Mouse (Mus musculus): ENCODE data around the gene Drd1. TPM values are rescaled to one million over a fixed set of nuclear protein-coding genes. Genes with fewer than 3 reads are reported as not detected.

The Drd1 gene
- 1 to 10 TPM; 5.4 to 8.7 TPM for total RNA-seq (2021)
- long read RNA-seq, experiment 1, partial matches to known transcripts, result 0 of 2 reads
- long read RNA-seq, experiment 1, other reads (novel, unspliced or antisense), result 0 of 2 reads
- long read RNA-seq, experiment 2, transcript Drd1-202 (2 exons, 3,576 nt), result major isoform, 6 of 10 reads
- long read RNA-seq, experiment 2, partial matches to known transcripts, result 0 of 10 reads
- long read RNA-seq, experiment 2, other reads (novel, unspliced or antisense), result 1 of 10 reads

- peak within 1 kb of the TSS; percentile 66 for H3K4me3 ChIP-seq
- peak; percentile 98 for TF ChIP-seq CTCF (conservative IDR thresholded peaks at IDR 0.05)
- H3K27ac ChIP-seq, result peak within 1 kb of the TSS; percentile 77
- peak; percentile 73 to 84 for DNase-seq (ENCODE audit: low spot score in 2 of 2)
Measured at GRCm38 (mm10) chr13:54055448-54055861, at the start of gene Drd1. TSS of gene Drd1 (minus strand) at chr13:54055705.

- Histone ChIP-seq H3K27ac (no peak overlapping the region), H3K4me3 (no peak overlapping the region)
- TF ChIP-seq CTCF (conservative IDR thresholded peaks at IDR 0.05), result no peak
- DNase-seq (ENCODE audit: low spot score in 2 of 2), result no peak
Measured at GRCm38 (mm10) chr13:54103866-54104265, 48.4 kb upstream of the Drd1 start.

- TF ChIP-seq CTCF (conservative IDR thresholded peaks at IDR 0.05), result no peak
- H3K4me3 ChIP-seq, result no peak overlapping the region
Measured at GRCm38 (mm10) chr13:54103271-54103670, 47.8 kb upstream of the Drd1 start.

GRCm38 (mm10) chr13:54102061-54102460 lies 46.6 kb upstream of the Drd1 start:
- no peak for TF ChIP-seq CTCF (conservative IDR thresholded peaks at IDR 0.05)

More at GRCm38 (mm10) chr13:54103271-54103670, 47.8 kb upstream of the Drd1 start:
- no peak overlapping the region for H3K27ac ChIP-seq
- no peak for DNase-seq (ENCODE audit: low spot score in 2 of 2)

GRCm38 (mm10) chr13:54101031-54101820 lies 45.7 kb upstream of the Drd1 start:
- Histone ChIP-seq H3K4me3 (no peak overlapping the region), H3K27ac (peak overlapping the region; percentile 89)
- TF ChIP-seq CTCF (conservative IDR thresholded peaks at IDR 0.05), result no peak
- DNase-seq (ENCODE audit: low spot score in 2 of 2), result peak; percentile 54 to 87

More at GRCm38 (mm10) chr13:54102061-54102460, 46.6 kb upstream of the Drd1 start:
- H3K27ac ChIP-seq, result peak overlapping the region; percentile 89; the same call in 1 of the 2 replicates
- H3K4me3 ChIP-seq, result no peak overlapping the region
- DNase-seq (ENCODE audit: low spot score in 2 of 2), result no peak

DNA sequence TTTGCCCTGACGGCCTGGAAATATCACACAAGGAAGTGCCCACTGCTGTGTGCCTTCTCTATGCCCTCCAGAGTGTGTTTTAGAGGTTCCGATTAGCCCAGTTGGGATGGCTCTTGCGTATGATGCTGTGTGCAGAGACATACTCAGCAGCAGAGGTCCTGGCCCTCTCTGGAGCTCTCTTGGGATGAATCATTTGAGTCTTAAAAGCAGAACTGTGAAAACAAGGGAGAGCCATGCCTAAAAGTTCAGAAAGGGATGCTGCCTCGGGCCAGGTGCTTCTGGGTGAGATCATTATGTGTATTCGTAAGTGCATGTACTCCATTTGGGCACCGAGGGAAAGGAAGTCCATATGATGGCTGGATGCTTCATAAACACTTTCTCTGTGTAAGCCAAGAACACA lies 42.3 kb upstream of the Drd1 start:
- no peak for DNase-seq (ENCODE audit: low spot score in 2 of 2)
- Histone ChIP-seq H3K4me3 (no peak overlapping the region), H3K27ac (no peak overlapping the region)
- no peak for TF ChIP-seq CTCF (conservative IDR thresholded peaks at IDR 0.05)

- no peak for TF ChIP-seq CTCF (conservative IDR thresholded peaks at IDR 0.05)
- DNase-seq (ENCODE audit: low spot score in 2 of 2), result no peak
- H3K27ac ChIP-seq, result no peak overlapping the region
- H3K4me3 ChIP-seq, result no peak overlapping the region
Measured at GRCm38 (mm10) chr13:54097227-54097626, 41.7 kb upstream of the Drd1 start.

DNA sequence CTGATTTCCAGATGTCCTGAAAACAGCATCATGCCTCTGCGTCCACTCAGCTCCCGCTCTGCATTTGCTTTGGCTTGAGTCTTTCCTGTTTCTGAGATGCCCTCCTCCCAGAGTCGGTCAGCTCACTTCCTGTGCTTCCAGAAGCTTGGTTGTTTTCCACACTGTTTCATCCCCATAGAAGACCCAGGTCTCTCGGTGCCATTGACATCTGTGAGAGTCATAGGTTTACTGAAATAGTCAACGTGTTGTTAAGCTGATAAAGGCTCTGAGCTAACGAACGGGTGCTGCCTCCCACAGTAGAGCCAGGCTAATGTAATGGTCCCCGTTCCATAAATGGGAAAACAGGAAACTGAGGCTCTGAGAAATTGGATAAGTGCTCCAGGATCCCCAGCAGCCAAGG lies 40.2 kb upstream of the Drd1 start:
- TF ChIP-seq CTCF (conservative IDR thresholded peaks at IDR 0.05), result no peak
- DNase-seq (ENCODE audit: low spot score in 2 of 2), result no peak
- Histone ChIP-seq H3K4me3 (no peak overlapping the region), H3K27ac (peak overlapping the region; percentile 32; the same call in 1 of the 2 replicates)

- TF ChIP-seq CTCF (conservative IDR thresholded peaks at IDR 0.05), result no peak
- Histone ChIP-seq H3K4me3 (no peak overlapping the region), H3K27ac (peak overlapping the region; percentile 32; the same call in 1 of the 2 replicates)
- no peak for DNase-seq (ENCODE audit: low spot score in 2 of 2)
Measured at GRCm38 (mm10) chr13:54094963-54095362, 39.5 kb upstream of the Drd1 start.

GRCm38 (mm10) chr13:54094349-54094748 lies 38.8 kb upstream of the Drd1 start:
- no peak for DNase-seq (ENCODE audit: low spot score in 2 of 2)
- Histone ChIP-seq H3K4me3 (no peak overlapping the region), H3K27ac (no peak overlapping the region)
- TF ChIP-seq CTCF (conservative IDR thresholded peaks at IDR 0.05), result no peak

DNA sequence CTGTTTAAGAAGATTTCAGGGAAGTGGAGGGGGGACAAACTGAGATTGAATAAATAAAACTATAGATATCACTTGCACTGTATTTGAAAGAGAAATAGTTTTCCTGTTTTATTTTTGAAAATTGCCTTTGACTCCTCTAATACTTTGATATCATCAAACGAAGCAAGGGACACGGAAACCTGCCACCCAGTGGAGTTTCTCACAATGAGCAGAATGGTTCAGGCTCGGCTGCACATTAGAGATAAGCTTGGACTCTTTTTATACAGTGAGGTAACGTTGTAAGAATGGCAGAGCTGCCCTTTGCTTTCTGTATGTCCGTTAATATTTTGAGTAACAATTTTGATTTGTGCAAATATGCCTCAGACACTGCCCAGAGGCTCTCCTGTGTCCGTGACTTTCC lies 36.2 kb upstream of the Drd1 start:
- peak; percentile 61 for TF ChIP-seq CTCF (conservative IDR thresholded peaks at IDR 0.05)
- DNase-seq (ENCODE audit: low spot score in 2 of 2), result no peak
- H3K4me3 ChIP-seq, result no peak overlapping the region
- H3K27ac ChIP-seq, result no peak overlapping the region

- DNase-seq (ENCODE audit: low spot score in 2 of 2), result no peak
- no peak for TF ChIP-seq CTCF (conservative IDR thresholded peaks at IDR 0.05)
Measured at GRCm38 (mm10) chr13:54085266-54085665, 29.8 kb upstream of the Drd1 start.

GRCm38 (mm10) chr13:54084826-54085225 lies 29.3 kb upstream of the Drd1 start:
- no peak for DNase-seq (ENCODE audit: low spot score in 2 of 2)
- no peak for TF ChIP-seq CTCF (conservative IDR thresholded peaks at IDR 0.05)

More at GRCm38 (mm10) chr13:54085266-54085665, 29.8 kb upstream of the Drd1 start:
- Histone ChIP-seq H3K27ac (no peak overlapping the region), H3K4me3 (no peak overlapping the region)

More at GRCm38 (mm10) chr13:54084826-54085225, 29.3 kb upstream of the Drd1 start:
- Histone ChIP-seq H3K27ac (no peak overlapping the region), H3K4me3 (no peak overlapping the region)
